Mouse (Mus musculus) midbrain, embryonic 10.5 days (tissue): ENCODE results near the gene Snx20. TPM values are rescaled to one million over a fixed set of nuclear protein-coding genes. Genes with fewer than 3 reads are reported as not detected.

Experiments
- DNase-seq: peaks from one replicate; pipeline ENCODE4 v3.0.0-alpha.2; 2017; ENCODE audit warnings: low spot score
- H3K27ac ChIP-seq: fragments of 300-500 bp; sonication (generic); replicated peaks from 2 replicates; pipeline ENCODE4 v1.5.1; 2016; ENCODE audit warnings: mild to moderate bottlenecking
- H3K27me3 ChIP-seq: fragments of 300-500 bp; sonication (generic); 2 replicates; pipeline ENCODE4 v1.6.1; 2016; ENCODE audit warnings: low read depth, mild to moderate bottlenecking; ENCODE audit not compliant: poor library complexity, severe bottlenecking
- H3K36me3 ChIP-seq: fragments of 300-500 bp; sonication (generic); 2 replicates; pipeline ENCODE4 v1.6.1; 2016; ENCODE audit warnings: mild to moderate bottlenecking, moderate library complexity
- H3K4me1 ChIP-seq: fragments of 300-500 bp; sonication (generic); 2 replicates; pipeline ENCODE4 v1.6.1; 2016
- H3K4me3 ChIP-seq: fragments of 300-500 bp; sonication (generic); 2 replicates; pipeline ENCODE4 v1.5.1; 2016; ENCODE audit warnings: mild to moderate bottlenecking, moderate library complexity
- H3K9me3 ChIP-seq: fragments of 300-500 bp; sonication (generic); replicated peaks from 2 replicates; pipeline ENCODE4 v1.6.1; 2016; ENCODE audit warnings: mild to moderate bottlenecking
- WGBS: fragments of 180-500 bp; shearing (Covaris S2); methylation state at CpG from one replicate; pipeline ENCODE4 v1.1.7; 2016; 5-methylcytosine and 5-hydroxymethylcytosine counted together
- polyA plus RNA-seq: library from polyadenylated mRNA; unstranded; fragments of >200 nt; fragmentation: Nextera tagmentation; extraction: Ambion mirVana; gene quantifications from 2 replicates; pipeline ENCODE4 v1.2.1, GENCODE M21; 2016

Snx20 gene
- polyA plus RNA-seq, 1 experiment from 2014 or later = 1.2 TPM

DNA sequence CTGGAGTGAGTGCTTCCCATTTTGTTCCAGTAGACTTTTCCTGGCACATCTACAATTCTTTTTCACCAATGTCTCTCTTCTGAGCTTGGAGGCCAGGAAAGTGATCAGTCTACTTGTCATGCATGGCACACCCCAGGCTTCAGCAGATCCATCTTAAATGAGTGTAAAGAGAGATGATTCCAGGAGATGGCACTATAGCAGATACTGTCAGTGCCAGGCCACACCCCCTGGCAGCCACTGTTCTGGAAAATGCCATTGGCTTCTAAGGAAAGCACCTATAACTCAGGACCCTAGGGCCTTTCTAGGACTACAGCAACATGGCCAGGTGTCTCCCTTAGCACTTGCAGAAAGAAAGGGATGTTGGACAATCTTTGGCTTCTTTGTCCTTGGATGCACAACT is 4.8 kb downstream of the Snx20 start:
- DNase-seq = no peak
- H3K9me3 ChIP-seq = no peaks in the 10 kb centered on the region
- H3K4me1 ChIP-seq = peaks cover 16% of the 10 kb centered on the region

GRCm38 (mm10) chr8:88630225-88630624 is 5.7 kb downstream of the Snx20 start:
- H3K9me3 ChIP-seq = no peaks in the 10 kb centered on the region
- WGBS = 89% methylated on average over 4 of the region's 4 CpGs
- no peak overlapping the region for H3K4me3 ChIP-seq
- peaks cover 16% of the 10 kb centered on the region for H3K4me1 ChIP-seq
- no peak for DNase-seq
- no peaks in the 10 kb centered on the region for H3K36me3 ChIP-seq
- peaks cover 45% of the 10 kb centered on the region for H3K27me3 ChIP-seq
- no peak overlapping the region for H3K27ac ChIP-seq

More for the DNA sequence above, 4.8 kb downstream of the Snx20 start:
- H3K27me3 ChIP-seq = peaks cover 37% of the 10 kb centered on the region
- H3K36me3 ChIP-seq = no peaks in the 10 kb centered on the region
- no peak overlapping the region for H3K4me3 ChIP-seq
- no peak overlapping the region for H3K27ac ChIP-seq

GRCm38 (mm10) chr8:88628001-88628774 is 7.7 kb downstream of the Snx20 start:
- no peak for DNase-seq
- Histone ChIP-seq H3K9me3 (no peaks in the 10 kb centered on the region), H3K27ac (no peak overlapping the region; the same call in 1 of the 2 replicates), H3K27me3 (peaks cover 60% of the 10 kb centered on the region), H3K36me3 (no peaks in the 10 kb centered on the region), H3K4me1 (peaks cover 16% of the 10 kb centered on the region), H3K4me3 (peak overlapping the region; percentile 70)
- WGBS = 60% methylated on average over 14 of the region's 14 CpGs

- under 1% methylated on average over 105 of the region's 105 CpGs for WGBS
- Histone ChIP-seq H3K9me3 (no peaks in the 10 kb centered on the region), H3K36me3 (no peaks in the 10 kb centered on the region), H3K4me1 (peaks cover 16% of the 10 kb centered on the region), H3K4me3 (peak overlapping the region; percentile 70), H3K27ac (peak overlapping the region; percentile 88), H3K27me3 (peaks cover 68% of the 10 kb centered on the region)
- DNase-seq = peak; percentile 76
Measured at GRCm38 (mm10) chr8:88627265-88627991, 8.5 kb downstream of the Snx20 start.

DNA sequence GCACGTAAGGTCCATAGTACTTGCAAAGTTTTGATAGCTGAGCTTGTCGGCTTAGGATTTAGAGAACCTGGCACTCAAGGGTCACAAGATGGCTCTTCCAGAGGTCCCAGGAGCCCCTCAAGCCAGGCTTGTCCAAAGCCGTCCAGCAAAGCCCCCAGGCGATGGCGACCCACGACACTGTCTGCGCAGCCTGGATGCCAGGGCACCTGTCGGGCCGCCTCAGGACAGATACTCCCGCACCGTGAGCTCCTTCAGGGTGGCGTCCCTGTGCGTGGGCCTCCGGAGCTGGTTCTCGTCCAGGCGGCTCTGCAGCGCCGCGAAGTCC is 9.0 kb downstream of the Snx20 start:
- no peak for DNase-seq
- Histone ChIP-seq H3K27ac (peak overlapping the region; percentile 88), H3K36me3 (no peaks in the 10 kb centered on the region), H3K9me3 (no peaks in the 10 kb centered on the region), H3K4me3 (peak overlapping the region; percentile 70), H3K4me1 (peaks cover 16% of the 10 kb centered on the region), H3K27me3 (peaks cover 73% of the 10 kb centered on the region)
- WGBS = 11% methylated on average over 19 of the region's 19 CpGs

DNA sequence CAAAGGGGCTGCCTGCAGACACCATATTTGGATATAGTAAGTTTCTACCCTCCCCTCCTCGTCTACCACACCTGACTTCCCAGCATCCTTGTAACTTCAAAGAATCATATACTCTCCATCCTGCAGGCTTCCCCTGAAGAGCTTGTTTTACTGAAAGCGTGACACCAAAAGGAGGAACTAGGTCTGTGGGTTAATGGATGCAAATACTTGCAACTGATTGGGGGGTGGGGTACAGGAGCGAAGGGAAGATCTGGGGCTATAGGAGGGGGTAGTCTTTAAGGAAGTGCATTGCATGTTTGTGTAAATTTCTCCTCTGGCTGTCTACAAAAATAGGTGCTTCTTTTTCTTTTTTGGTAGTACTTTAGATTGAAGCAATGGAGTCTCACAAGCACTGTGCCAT is 9.5 kb downstream of the Snx20 start:
- Histone ChIP-seq H3K27me3 (peaks cover 75% of the 10 kb centered on the region), H3K9me3 (no peaks in the 10 kb centered on the region), H3K27ac (no peak overlapping the region), H3K4me1 (peaks cover 16% of the 10 kb centered on the region), H3K4me3 (no peak overlapping the region), H3K36me3 (no peaks in the 10 kb centered on the region)
- no peak for DNase-seq
- 74% methylated on average over 3 of the region's 3 CpGs for WGBS

- H3K27me3 ChIP-seq = peaks cover 81% of the 10 kb centered on the region
- WGBS = 87% methylated on average over 3 of the region's 3 CpGs
- H3K9me3 ChIP-seq = no peaks in the 10 kb centered on the region
- H3K4me3 ChIP-seq = no peak overlapping the region
- no peak for DNase-seq
- H3K36me3 ChIP-seq = no peaks in the 10 kb centered on the region
- H3K27ac ChIP-seq = no peak overlapping the region
- peaks cover 20% of the 10 kb centered on the region for H3K4me1 ChIP-seq
Measured at GRCm38 (mm10) chr8:88624276-88624675, 11.7 kb downstream of the Snx20 start.

DNA sequence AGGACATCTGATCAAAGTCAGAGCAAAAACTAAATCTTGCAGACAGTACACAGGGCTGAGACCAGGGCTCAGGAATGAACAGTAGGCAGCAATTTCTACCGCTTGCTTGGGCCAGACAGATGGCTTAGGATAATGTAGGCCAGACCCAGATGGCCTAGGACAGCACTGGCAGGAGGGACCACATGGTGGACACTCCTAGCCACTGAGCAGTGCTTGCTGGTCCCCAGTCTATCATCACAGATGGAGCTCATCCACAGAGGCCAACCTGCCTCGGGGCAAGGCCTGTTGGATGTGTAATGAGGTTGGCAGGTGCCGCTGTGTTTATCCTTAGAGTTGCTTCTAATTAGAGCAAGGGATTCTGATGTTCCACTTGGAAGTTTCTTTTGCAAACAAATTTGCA is 12.6 kb downstream of the Snx20 start:
- 84% methylated on average over 3 of the region's 3 CpGs for WGBS
- H3K4me3 ChIP-seq = no peak overlapping the region
- H3K36me3 ChIP-seq = no peaks in the 10 kb centered on the region
- H3K27me3 ChIP-seq = peaks cover 71% of the 10 kb centered on the region
- no peaks in the 10 kb centered on the region for H3K9me3 ChIP-seq
- no peak overlapping the region for H3K27ac ChIP-seq
- H3K4me1 ChIP-seq = peaks cover 19% of the 10 kb centered on the region
- no peak for DNase-seq

DNA sequence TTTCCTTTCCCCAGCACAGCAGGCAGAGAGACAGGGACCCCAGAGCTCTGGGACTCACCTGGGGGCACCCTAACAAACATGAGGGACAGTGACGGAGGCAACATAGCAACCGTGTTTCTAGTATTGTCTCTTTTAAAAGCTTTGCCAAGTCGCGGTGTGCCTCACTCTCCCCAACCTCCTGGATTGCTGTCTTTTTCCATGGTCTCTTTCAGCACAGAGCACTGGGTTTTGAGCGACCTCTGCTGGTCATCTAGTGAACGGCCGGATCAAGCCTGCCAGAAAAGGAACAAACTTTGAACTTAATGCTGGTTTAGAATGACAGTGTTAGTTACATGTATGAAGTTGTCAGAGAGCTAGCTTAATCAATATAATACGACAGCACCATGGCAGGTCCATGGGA is 14.5 kb downstream of the Snx20 start:
- no peaks in the 10 kb centered on the region for H3K36me3 ChIP-seq
- no peak overlapping the region for H3K4me3 ChIP-seq
- H3K27me3 ChIP-seq = peaks cover 63% of the 10 kb centered on the region
- H3K9me3 ChIP-seq = no peaks in the 10 kb centered on the region
- H3K27ac ChIP-seq = no peak overlapping the region
- DNase-seq = peak; percentile 79
- peaks cover 4% of the 10 kb centered on the region; the same call in 1 of the 2 replicates for H3K4me1 ChIP-seq
- WGBS = 1% methylated on average over 8 of the region's 8 CpGs

GRCm38 (mm10) chr8:88620931-88621330 is 15.0 kb downstream of the Snx20 start:
- no peaks in the 10 kb centered on the region for H3K36me3 ChIP-seq
- H3K4me3 ChIP-seq = no peak overlapping the region
- no peaks in the 10 kb centered on the region for H3K9me3 ChIP-seq
- H3K27ac ChIP-seq = no peak overlapping the region
- H3K27me3 ChIP-seq = peaks cover 58% of the 10 kb centered on the region
- WGBS = 75% methylated on average over 5 of the region's 5 CpGs
- no peak for DNase-seq
- H3K4me1 ChIP-seq = peaks cover 4% of the 10 kb centered on the region; the same call in 1 of the 2 replicates

DNA sequence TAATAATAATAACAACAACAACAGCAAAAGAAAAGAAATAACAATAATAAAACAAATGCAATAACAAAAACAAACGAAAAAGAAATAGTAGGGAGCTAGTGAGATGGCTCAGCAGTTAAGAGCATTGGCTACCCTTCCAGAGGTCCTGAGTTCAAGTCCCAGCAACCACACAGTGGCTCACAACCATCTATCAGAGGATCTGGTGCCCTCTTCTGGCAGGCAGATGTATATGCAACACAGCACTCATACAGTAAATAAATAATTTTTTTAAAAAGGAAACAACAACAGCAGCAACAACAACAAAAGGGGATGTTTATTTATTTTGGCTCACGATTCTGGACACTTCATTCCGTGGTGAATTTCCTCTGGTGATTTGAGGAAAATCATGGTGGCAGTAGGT is 16.4 kb downstream of the Snx20 start:
- Histone ChIP-seq H3K27ac (no peak overlapping the region), H3K4me1 (peaks cover 10% of the 10 kb centered on the region; the same call in 1 of the 2 replicates), H3K4me3 (no peak overlapping the region), H3K27me3 (peaks cover 44% of the 10 kb centered on the region), H3K9me3 (no peaks in the 10 kb centered on the region), H3K36me3 (no peaks in the 10 kb centered on the region)
- DNase-seq = no peak
- 75% methylated on average over 3 of the region's 3 CpGs for whole genome bisulfite sequencing

GRCm38 (mm10) chr8:88618612-88619011 is 17.3 kb downstream of the Snx20 start:
- no peak for DNase-seq
- Histone ChIP-seq H3K4me3 (no peak overlapping the region), H3K4me1 (peaks cover 10% of the 10 kb centered on the region; the same call in 1 of the 2 replicates), H3K9me3 (no peaks in the 10 kb centered on the region), H3K27ac (no peak overlapping the region), H3K36me3 (no peaks in the 10 kb centered on the region), H3K27me3 (peaks cover 39% of the 10 kb centered on the region)
- WGBS = 91% methylated on average over 5 of the region's 5 CpGs

DNA sequence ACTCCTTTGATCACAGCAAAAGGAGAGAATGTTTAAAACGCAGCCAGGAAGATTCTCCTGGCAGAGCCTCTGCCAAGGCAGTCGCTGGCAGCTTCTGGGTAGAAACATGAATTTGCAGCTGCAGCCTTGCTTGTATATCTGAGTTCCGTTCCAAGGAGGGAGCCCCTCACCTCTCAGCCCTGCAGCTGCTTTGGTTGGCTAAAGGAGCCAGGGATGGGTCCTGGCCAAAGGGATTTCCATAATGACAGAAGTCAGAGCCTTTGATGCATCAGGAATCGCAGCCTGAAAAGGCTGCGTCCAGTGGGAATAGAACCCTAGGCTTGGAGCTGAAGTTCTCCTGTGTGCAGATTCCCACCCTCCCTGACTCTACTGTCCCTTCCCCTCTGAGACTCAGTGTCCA is 20.9 kb downstream of the Snx20 start:
- Histone ChIP-seq H3K4me1 (peaks cover 10% of the 10 kb centered on the region), H3K4me3 (no peak overlapping the region), H3K36me3 (no peaks in the 10 kb centered on the region), H3K9me3 (no peaks in the 10 kb centered on the region), H3K27ac (0 out of 2 replicates have a peak overlapping the region, but pooled peaks have one; percentile 4), H3K27me3 (peaks cover 7% of the 10 kb centered on the region)
- 72% methylated on average over 5 of the region's 5 CpGs for WGBS
- DNase-seq = no peak
